Mouse (Mus musculus) neural tube, embryonic 14.5 days (tissue): ENCODE measurements at regions not wholly inside any gene's neighbourhood (a gene's known extent, or its start where the extent isn't known, plus 50 kb on each side); places are given as distances from the start of the nearest gene placed in this dataset.

ENCODE experiments used
- ATAC-seq: fragments of 200-750 bp; cut with Nextera tagmentation; 2 replicates; pipeline ENCODE4 v1.8.0; 2017; ENCODE audit warnings: low read depth, mild to moderate bottlenecking, moderate TSS enrichment, moderate library complexity
- H3K27ac ChIP-seq: fragments of 300-500 bp; sonication (generic); 2 replicates; pipeline ENCODE4 v1.5.1; 2014; ENCODE audit warnings: low read depth, mild to moderate bottlenecking, control low read depth, low read length, moderate library complexity, mixed read lengths
- H3K27me3 ChIP-seq: fragments of 300-500 bp; sonication (generic); 2 replicates; pipeline ENCODE4 v1.6.1; 2014; ENCODE audit warnings: low read length; ENCODE audit not compliant: control insufficient read depth, insufficient read depth
- H3K36me3 ChIP-seq: fragments of 300-500 bp; sonication (generic); 2 replicates; pipeline ENCODE4 v1.6.1; 2014; ENCODE audit warnings: low read length, mixed read lengths; ENCODE audit not compliant: control insufficient read depth, insufficient read depth
- H3K4me1 ChIP-seq: fragments of 300-500 bp; sonication (generic); 2 replicates; pipeline ENCODE4 v1.6.1; 2014; ENCODE audit warnings: low read length; ENCODE audit not compliant: control insufficient read depth, insufficient read depth
- H3K4me2 ChIP-seq: fragments of 300-500 bp; sonication (generic); 2 replicates; pipeline ENCODE4 v1.6.1; 2014; ENCODE audit warnings: mild to moderate bottlenecking, low read depth, low read length, control low read depth
- H3K4me3 ChIP-seq: fragments of 300-500 bp; sonication (generic); 2 replicates; pipeline ENCODE4 v1.5.1; 2014; ENCODE audit warnings: low read depth, low read length, control low read depth, mixed read lengths
- H3K9ac ChIP-seq: fragments of 300-500 bp; sonication (generic); replicated peaks from 2 replicates; pipeline ENCODE4 v1.6.1; 2014; ENCODE audit warnings: low read depth, mild to moderate bottlenecking, control low read depth, low read length, mixed read lengths
- H3K9me3 ChIP-seq: fragments of 300-500 bp; sonication (generic); 2 replicates; pipeline ENCODE4 v1.6.1; 2016; ENCODE audit warnings: low read length; ENCODE audit not compliant: control insufficient read depth
- WGBS: fragments of 180-500 bp; shearing (Covaris S2); extraction: QIAGEN DNeasy Blood & Tissue Kit; methylation state at CpG from one replicate; pipeline ENCODE4 v1.1.7; 2014; 5-methylcytosine and 5-hydroxymethylcytosine counted together

GRCm38 (mm10) chr6:135563766-135564165, 201.4 kb downstream of the Emp1 start:
- Histone ChIP-seq H3K4me3 (no peak overlapping the region), H3K9ac (no peak overlapping the region), H3K27me3 (no peaks in the 10 kb centered on the region), H3K36me3 (no peaks in the 10 kb centered on the region), H3K9me3 (no peaks in the 10 kb centered on the region), H3K27ac (no peak overlapping the region), H3K4me2 (no peak overlapping the region), H3K4me1 (peaks cover 12% of the 10 kb centered on the region; the same call in 1 of the 2 replicates)
- ATAC-seq = no peak

GRCm38 (mm10) chr6:135569086-135569485, 206.7 kb downstream of the Emp1 start:
- Histone ChIP-seq H3K27ac (no peak overlapping the region), H3K4me3 (no peak overlapping the region), H3K4me1 (no peaks in the 10 kb centered on the region), H3K27me3 (no peaks in the 10 kb centered on the region), H3K4me2 (no peak overlapping the region), H3K9me3 (no peaks in the 10 kb centered on the region), H3K9ac (no peak overlapping the region), H3K36me3 (no peaks in the 10 kb centered on the region)
- ATAC-seq = no peak
- 74% methylated on average over 1 of the region's 1 CpGs for WGBS

GRCm38 (mm10) chr6:135575294-135575693, 212.9 kb downstream of the Emp1 start:
- Histone ChIP-seq H3K27me3 (no peaks in the 10 kb centered on the region), H3K4me2 (no peak overlapping the region), H3K27ac (no peak overlapping the region), H3K4me3 (no peak overlapping the region), H3K36me3 (no peaks in the 10 kb centered on the region), H3K9ac (no peak overlapping the region), H3K9me3 (no peaks in the 10 kb centered on the region), H3K4me1 (no peaks in the 10 kb centered on the region)
- WGBS = 75% methylated on average over 2 of the region's 2 CpGs
- no peak for ATAC-seq

- Histone ChIP-seq H3K4me2 (no peak overlapping the region), H3K27me3 (no peaks in the 10 kb centered on the region), H3K9me3 (no peaks in the 10 kb centered on the region), H3K4me1 (no peaks in the 10 kb centered on the region), H3K27ac (no peak overlapping the region), H3K4me3 (no peak overlapping the region), H3K9ac (no peak overlapping the region), H3K36me3 (no peaks in the 10 kb centered on the region)
- no peak for ATAC-seq
- WGBS = 74% methylated on average over 8 of the region's 8 CpGs
These were observed 216.4 kb downstream of the Emp1 start for GRCm38 (mm10) chr6:135578728-135579127.

GRCm38 (mm10) chr6:135582567-135582966, 220.2 kb downstream of the Emp1 start:
- Histone ChIP-seq H3K36me3 (no peaks in the 10 kb centered on the region), H3K4me1 (no peaks in the 10 kb centered on the region), H3K4me2 (no peak overlapping the region), H3K27ac (no peak overlapping the region), H3K9me3 (no peaks in the 10 kb centered on the region), H3K27me3 (no peaks in the 10 kb centered on the region), H3K9ac (no peak overlapping the region), H3K4me3 (no peak overlapping the region)
- peak; percentile 74 for ATAC-seq
- WGBS = 47% methylated on average over 2 of the region's 2 CpGs

- H3K9me3 ChIP-seq = no peaks in the 10 kb centered on the region
- peak; percentile 28; the same call in 1 of the 2 replicates for ATAC-seq
- no peaks in the 10 kb centered on the region for H3K36me3 ChIP-seq
- H3K4me3 ChIP-seq = no peak overlapping the region
- H3K4me1 ChIP-seq = no peaks in the 10 kb centered on the region
- WGBS = 100% methylated on average over 2 of the region's 2 CpGs
- H3K4me2 ChIP-seq = no peak overlapping the region
- H3K27ac ChIP-seq = no peak overlapping the region
- H3K9ac ChIP-seq = no peak overlapping the region
- no peaks in the 10 kb centered on the region for H3K27me3 ChIP-seq
These were observed 222.4 kb downstream of the Emp1 start for GRCm38 (mm10) chr6:135584782-135585181.

GRCm38 (mm10) chr6:135590084-135590483, 227.7 kb downstream of the Emp1 start:
- no peaks in the 10 kb centered on the region for H3K27me3 ChIP-seq
- H3K4me3 ChIP-seq = no peak overlapping the region
- no peaks in the 10 kb centered on the region for H3K36me3 ChIP-seq
- no peak for ATAC-seq
- H3K4me1 ChIP-seq = no peaks in the 10 kb centered on the region
- H3K9ac ChIP-seq = no peak overlapping the region
- no peak overlapping the region for H3K27ac ChIP-seq
- H3K4me2 ChIP-seq = no peak overlapping the region
- H3K9me3 ChIP-seq = no peaks in the 10 kb centered on the region

- H3K27ac ChIP-seq = no peak overlapping the region
- no peak overlapping the region for H3K4me3 ChIP-seq
- WGBS = 89% methylated on average over 9 of the region's 9 CpGs
- no peaks in the 10 kb centered on the region for H3K9me3 ChIP-seq
- H3K9ac ChIP-seq = no peak overlapping the region
- H3K4me1 ChIP-seq = no peaks in the 10 kb centered on the region
- no peak for ATAC-seq
- no peaks in the 10 kb centered on the region for H3K36me3 ChIP-seq
- no peaks in the 10 kb centered on the region for H3K27me3 ChIP-seq
- H3K4me2 ChIP-seq = no peak overlapping the region
These were observed 228.7 kb downstream of the Emp1 start for GRCm38 (mm10) chr6:135591085-135591484.

- no peaks in the 10 kb centered on the region for H3K27me3 ChIP-seq
- no peak for ATAC-seq
- H3K27ac ChIP-seq = no peak overlapping the region
- no peaks in the 10 kb centered on the region for H3K9me3 ChIP-seq
- H3K4me3 ChIP-seq = no peak overlapping the region
- H3K4me1 ChIP-seq = no peaks in the 10 kb centered on the region
- 86% methylated on average over 4 of the region's 4 CpGs for WGBS
- H3K4me2 ChIP-seq = no peak overlapping the region
- H3K36me3 ChIP-seq = no peaks in the 10 kb centered on the region
- H3K9ac ChIP-seq = no peak overlapping the region
These were observed 234.0 kb downstream of the Emp1 start for GRCm38 (mm10) chr6:135596358-135596757.
